Mouse (Mus musculus): ENCODE results near the gene Asap3. TPM values are rescaled to one million over a fixed set of nuclear protein-coding genes. Genes with fewer than 3 reads are reported as not detected.

Gene Asap3
- polyA plus RNA-seq, 1 experiment from 2014 or later: 3.0 TPM

GRCm38 (mm10) chr4:136223549-136224239 lies 17.5 kb downstream of the Asap3 start:
- ATAC-seq (replicated peaks; ENCODE audit: low FRiP score, low read depth) (no peak), DNase-seq (ENCODE audit: low spot score) (no peak)
- H3K36me3 ChIP-seq (ENCODE audit: insufficient read depth, low read length): no peaks in the 10 kb centered on the region
- no peak overlapping the region for H3K9ac ChIP-seq (ENCODE audit: low read depth, low read length)
- peak; percentile 9; the same call in 1 of the 2 replicates for TF ChIP-seq CTCF (IDR thresholded peaks at IDR 0.05; ENCODE audit: low read depth)
- H3K4me1 ChIP-seq (replicated peaks; ENCODE audit: insufficient read depth, low read length): 0 out of 2 replicates have a peak, but pooled peaks cover 14% of the 10 kb centered on the region
- no peaks in the 10 kb centered on the region for H3K27me3 ChIP-seq (ENCODE audit: insufficient read depth, low read length)
- 71% methylated on average over 13 of the region's 13 CpGs for WGBS
- no peaks in the 10 kb centered on the region for H3K9me3 ChIP-seq (replicated peaks; ENCODE audit: low read length)
- H3K4me2 ChIP-seq (ENCODE audit: low read length): no peak overlapping the region
- no peak overlapping the region for H3K27ac ChIP-seq
- H3K4me3 ChIP-seq (replicated peaks; ENCODE audit: low read depth, low read length): no peak overlapping the region

- 62% methylated on average over 5 of the region's 5 CpGs for WGBS
Measured at GRCm38 (mm10) chr4:136224240-136224559, 18.0 kb downstream of the Asap3 start.

GRCm38 (mm10) chr4:136224677-136225460 lies 18.7 kb downstream of the Asap3 start:
- Histone ChIP-seq H3K4me3 (replicated peaks; ENCODE audit: low read depth, low read length) (no peak overlapping the region), H3K4me1 (replicated peaks; ENCODE audit: insufficient read depth, low read length) (0 out of 2 replicates have a peak, but pooled peaks cover 6% of the 10 kb centered on the region), H3K4me2 (ENCODE audit: low read length) (no peak overlapping the region), H3K36me3 (ENCODE audit: insufficient read depth, low read length) (no peaks in the 10 kb centered on the region), H3K9me3 (replicated peaks; ENCODE audit: low read length) (no peaks in the 10 kb centered on the region), H3K27ac (no peak overlapping the region), H3K27me3 (ENCODE audit: insufficient read depth, low read length) (no peaks in the 10 kb centered on the region), H3K9ac (ENCODE audit: low read depth, low read length) (no peak overlapping the region)
- 81% methylated on average over 23 of the region's 23 CpGs for WGBS
- no peak for DNase-seq (ENCODE audit: low spot score)
- no peak for TF ChIP-seq CTCF (IDR thresholded peaks at IDR 0.05; ENCODE audit: low read depth)
- no peak for ATAC-seq (replicated peaks; ENCODE audit: low FRiP score, low read depth)

More at GRCm38 (mm10) chr4:136224240-136224559, 18.0 kb downstream of the Asap3 start:
- Histone ChIP-seq H3K4me2 (ENCODE audit: low read length) (no peak overlapping the region), H3K9me3 (replicated peaks; ENCODE audit: low read length) (no peaks in the 10 kb centered on the region), H3K4me1 (replicated peaks; ENCODE audit: insufficient read depth, low read length) (0 out of 2 replicates have a peak, but pooled peaks cover 9% of the 10 kb centered on the region), H3K27me3 (ENCODE audit: insufficient read depth, low read length) (no peaks in the 10 kb centered on the region), H3K36me3 (ENCODE audit: insufficient read depth, low read length) (no peaks in the 10 kb centered on the region), H3K9ac (ENCODE audit: low read depth, low read length) (no peak overlapping the region), H3K27ac (no peak overlapping the region), H3K4me3 (replicated peaks; ENCODE audit: low read depth, low read length) (no peak overlapping the region)
- TF ChIP-seq CTCF (IDR thresholded peaks at IDR 0.05; ENCODE audit: low read depth): no peak
- no peak for DNase-seq (ENCODE audit: low spot score)
- ATAC-seq (replicated peaks; ENCODE audit: low FRiP score, low read depth): no peak

GRCm38 (mm10) chr4:136227408-136227807 lies 21.2 kb downstream of the Asap3 start:
- 52% methylated on average over 7 of the region's 7 CpGs for WGBS
- Histone ChIP-seq H3K27me3 (ENCODE audit: insufficient read depth, low read length) (no peaks in the 10 kb centered on the region), H3K4me3 (replicated peaks; ENCODE audit: low read depth, low read length) (no peak overlapping the region), H3K9ac (ENCODE audit: low read depth, low read length) (no peak overlapping the region), H3K9me3 (replicated peaks; ENCODE audit: low read length) (no peaks in the 10 kb centered on the region), H3K4me1 (replicated peaks; ENCODE audit: insufficient read depth, low read length) (no peaks in the 10 kb centered on the region), H3K36me3 (ENCODE audit: insufficient read depth, low read length) (no peaks in the 10 kb centered on the region), H3K27ac (no peak overlapping the region), H3K4me2 (ENCODE audit: low read length) (no peak overlapping the region)
- ATAC-seq (replicated peaks; ENCODE audit: low FRiP score, low read depth): no peak
- TF ChIP-seq CTCF (IDR thresholded peaks at IDR 0.05; ENCODE audit: low read depth): no peak
- no peak for DNase-seq (ENCODE audit: low spot score)

- no peak overlapping the region for H3K9ac ChIP-seq (ENCODE audit: low read depth, low read length)
- no peaks in the 10 kb centered on the region for H3K9me3 ChIP-seq (replicated peaks; ENCODE audit: low read length)
- H3K36me3 ChIP-seq (ENCODE audit: insufficient read depth, low read length): no peaks in the 10 kb centered on the region
- no peaks in the 10 kb centered on the region for H3K4me1 ChIP-seq (replicated peaks; ENCODE audit: insufficient read depth, low read length)
- no peak overlapping the region for H3K4me3 ChIP-seq (replicated peaks; ENCODE audit: low read depth, low read length)
- no peaks in the 10 kb centered on the region for H3K27me3 ChIP-seq (ENCODE audit: insufficient read depth, low read length)
- H3K27ac ChIP-seq: no peak overlapping the region
- ATAC-seq (replicated peaks; ENCODE audit: low FRiP score, low read depth): 0 out of 2 replicates have a peak, but pooled peaks have one; percentile 17
- no peak for TF ChIP-seq CTCF (IDR thresholded peaks at IDR 0.05; ENCODE audit: low read depth)
- no peak for DNase-seq (ENCODE audit: low spot score)
- WGBS: 78% methylated on average over 5 of the region's 5 CpGs
- H3K4me2 ChIP-seq (ENCODE audit: low read length): no peak overlapping the region
Measured at GRCm38 (mm10) chr4:136228640-136229039, 22.5 kb downstream of the Asap3 start.

GRCm38 (mm10) chr4:136238669-136239068 lies 32.5 kb downstream of the Asap3 start:
- WGBS: 26% methylated on average over 13 of the region's 13 CpGs
- H3K27ac ChIP-seq: no peak overlapping the region
- no peak for TF ChIP-seq CTCF (IDR thresholded peaks at IDR 0.05; ENCODE audit: low read depth)
- no peak for ATAC-seq (replicated peaks; ENCODE audit: low FRiP score, low read depth)
- no peak overlapping the region for H3K4me3 ChIP-seq (replicated peaks; ENCODE audit: low read depth, low read length)
- H3K9ac ChIP-seq (ENCODE audit: low read depth, low read length): no peak overlapping the region
- no peaks in the 10 kb centered on the region for H3K4me1 ChIP-seq (replicated peaks; ENCODE audit: insufficient read depth, low read length)
- H3K4me2 ChIP-seq (ENCODE audit: low read length): no peak overlapping the region
- H3K9me3 ChIP-seq (replicated peaks; ENCODE audit: low read length): no peaks in the 10 kb centered on the region
- DNase-seq (ENCODE audit: low spot score): no peak
- peaks cover 5% of the 10 kb centered on the region; the same call in 1 of the 2 replicates for H3K27me3 ChIP-seq (ENCODE audit: insufficient read depth, low read length)
- 0 out of 2 replicates have a peak, but pooled peaks cover 3% of the 10 kb centered on the region for H3K36me3 ChIP-seq (ENCODE audit: insufficient read depth, low read length)

Data from kidney, postnatal 0 days (tissue).